Mouse (Mus musculus) embryonic facial prominence, embryonic 11.5 days (tissue): ENCODE data around the gene Cacna1c. TPM values are rescaled to one million over a fixed set of nuclear protein-coding genes. Genes with fewer than 3 reads are reported as not detected.

Experiments used
- ATAC-seq: fragments of 200-750 bp; cut with Nextera tagmentation; replicated peaks from 2 replicates; pipeline ENCODE4 v1.8.0; 2017; ENCODE audit warnings: low read depth; ENCODE audit not compliant: insufficient number of reproducible peaks, low FRiP score, low TSS enrichment
- DNase-seq: peaks from one replicate; pipeline ENCODE4 v3.0.0-alpha.2; 2015; ENCODE audit warnings: low spot score
- H3K27ac ChIP-seq: fragments of 300-500 bp; sonication (generic); replicated peaks from 2 replicates; pipeline ENCODE4 v1.5.1; 2014; ENCODE audit warnings: mild to moderate bottlenecking, low read depth, low read length, control low read depth
- H3K27me3 ChIP-seq: fragments of 300-500 bp; sonication (generic); 2 replicates; pipeline ENCODE4 v1.6.1; 2014; ENCODE audit warnings: mild to moderate bottlenecking, low read length, moderate library complexity, mixed read lengths; ENCODE audit not compliant: control insufficient read depth, insufficient read depth
- H3K36me3 ChIP-seq: fragments of 300-500 bp; sonication (generic); replicated peaks from 2 replicates; pipeline ENCODE4 v1.6.1; 2014; ENCODE audit warnings: low read depth, mild to moderate bottlenecking, low read length, moderate library complexity, mixed read lengths; ENCODE audit not compliant: control insufficient read depth, insufficient read depth
- H3K4me1 ChIP-seq: fragments of 300-500 bp; sonication (generic); 2 replicates; pipeline ENCODE4 v1.6.1; 2014; ENCODE audit warnings: low read length, mixed read lengths; ENCODE audit not compliant: control insufficient read depth, insufficient read depth
- H3K4me2 ChIP-seq: fragments of 300-500 bp; sonication (generic); 2 replicates; pipeline ENCODE4 v1.6.1; 2014; ENCODE audit warnings: low read depth, mild to moderate bottlenecking, control low read depth, low read length, moderate library complexity
- H3K4me3 ChIP-seq: fragments of 300-500 bp; sonication (generic); 2 replicates; pipeline ENCODE4 v1.5.1; 2014; ENCODE audit warnings: low read depth, low read length, control low read depth
- H3K9ac ChIP-seq: fragments of 300-500 bp; sonication (generic); replicated peaks from 2 replicates; pipeline ENCODE4 v1.6.1; 2014; ENCODE audit warnings: mild to moderate bottlenecking, control low read depth, low read length
- H3K9me3 ChIP-seq: fragments of 300-500 bp; sonication (generic); replicated peaks from 2 replicates; pipeline ENCODE4 v1.6.1; 2016; ENCODE audit warnings: mild to moderate bottlenecking, low read length, inconsistent platforms, mixed read lengths; ENCODE audit not compliant: control insufficient read depth
- WGBS: fragments of 180-500 bp; shearing (Covaris S2); extraction: QIAGEN DNeasy Blood & Tissue Kit; methylation state at CpG from one replicate; pipeline ENCODE4 v1.1.7; 2014; 5-methylcytosine and 5-hydroxymethylcytosine counted together
- polyA plus RNA-seq: library from polyadenylated mRNA; unstranded; fragments of >200 nt; fragmentation: Nextera tagmentation; extraction: Ambion mirVana; gene quantifications from 2 replicates; pipeline ENCODE4 v1.2.1, GENCODE M21; 2014

Cacna1c gene
- polyA plus RNA-seq, 1 experiment from 2014 or later = 4.3 TPM

DNA sequence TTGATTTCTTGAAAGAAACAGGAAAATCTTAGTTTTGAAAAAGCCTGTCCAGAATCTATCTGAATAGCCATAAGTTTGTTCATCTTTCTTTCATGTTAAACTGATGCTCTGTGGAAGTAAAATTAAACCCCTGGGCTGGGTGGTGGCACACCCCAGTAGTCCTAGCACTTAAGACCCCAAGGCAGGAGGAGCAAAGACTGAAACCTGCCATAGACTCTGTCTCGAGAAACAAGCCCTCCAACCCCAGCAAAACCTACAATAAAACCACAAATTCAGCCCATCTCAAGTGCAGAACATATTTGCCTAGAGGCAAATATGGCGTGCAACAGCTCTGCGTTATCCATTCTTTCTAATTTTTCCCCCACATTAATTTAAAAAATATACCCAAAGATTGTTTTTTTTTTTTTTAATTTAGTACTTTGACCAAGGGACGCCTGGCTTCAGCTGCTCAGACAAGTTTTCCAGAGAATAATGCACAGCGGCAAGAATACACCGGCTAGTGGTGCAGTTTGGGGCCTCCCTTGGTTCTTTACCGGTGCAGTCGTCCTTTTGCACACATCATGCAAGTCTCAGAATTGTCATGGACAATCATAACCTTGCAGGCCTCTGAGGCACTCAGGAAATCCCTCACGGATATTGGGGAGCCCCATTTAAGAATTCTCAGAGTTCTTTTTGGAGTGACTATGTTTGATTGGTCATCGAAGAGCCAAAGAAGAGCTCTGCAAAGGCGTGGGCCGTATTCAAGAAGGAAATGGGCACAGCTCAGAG, 21.7 kb downstream of the Cacna1c start:
- H3K4me2 ChIP-seq = peak overlapping the region; percentile 53
- H3K9me3 ChIP-seq = no peaks in the 10 kb centered on the region
- H3K9ac ChIP-seq = peak overlapping the region; percentile 84
- H3K36me3 ChIP-seq = no peaks in the 10 kb centered on the region
- H3K4me3 ChIP-seq = peak overlapping the region; percentile 89
- no peaks in the 10 kb centered on the region for H3K27me3 ChIP-seq
- 52% methylated on average over 12 of the region's 12 CpGs for WGBS
- ATAC-seq (0 out of 2 replicates have a peak, but pooled peaks have one; percentile 12), DNase-seq (no peak)
- no peaks in the 10 kb centered on the region for H3K4me1 ChIP-seq
- no peak overlapping the region for H3K27ac ChIP-seq

DNA sequence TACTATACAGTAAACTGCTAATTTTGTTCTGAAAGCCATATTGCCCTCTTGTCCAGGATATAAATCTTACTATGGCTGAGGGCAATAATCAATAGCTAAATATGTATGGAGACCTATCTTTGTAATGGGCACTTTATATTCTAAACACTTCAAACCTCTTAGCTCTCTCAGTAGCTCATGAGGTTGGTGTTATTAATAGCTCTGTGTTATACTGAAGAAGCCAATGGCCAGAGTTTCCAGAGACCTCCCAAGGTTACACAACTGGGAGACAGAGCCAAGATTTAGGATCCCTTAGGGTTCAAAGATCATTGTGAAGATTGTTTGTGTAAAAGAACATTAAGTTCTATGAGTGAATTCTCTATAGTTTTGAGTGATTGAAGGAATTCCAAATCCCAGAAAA, 30.5 kb downstream of the Cacna1c start:
- no peaks in the 10 kb centered on the region for H3K27me3 ChIP-seq
- DNase-seq (no peak), ATAC-seq (no peak)
- H3K27ac ChIP-seq = no peak overlapping the region
- H3K9me3 ChIP-seq = no peaks in the 10 kb centered on the region
- H3K4me2 ChIP-seq = no peak overlapping the region
- no peak overlapping the region for H3K9ac ChIP-seq
- H3K36me3 ChIP-seq = no peaks in the 10 kb centered on the region
- no peak overlapping the region for H3K4me3 ChIP-seq
- H3K4me1 ChIP-seq = no peaks in the 10 kb centered on the region

DNA sequence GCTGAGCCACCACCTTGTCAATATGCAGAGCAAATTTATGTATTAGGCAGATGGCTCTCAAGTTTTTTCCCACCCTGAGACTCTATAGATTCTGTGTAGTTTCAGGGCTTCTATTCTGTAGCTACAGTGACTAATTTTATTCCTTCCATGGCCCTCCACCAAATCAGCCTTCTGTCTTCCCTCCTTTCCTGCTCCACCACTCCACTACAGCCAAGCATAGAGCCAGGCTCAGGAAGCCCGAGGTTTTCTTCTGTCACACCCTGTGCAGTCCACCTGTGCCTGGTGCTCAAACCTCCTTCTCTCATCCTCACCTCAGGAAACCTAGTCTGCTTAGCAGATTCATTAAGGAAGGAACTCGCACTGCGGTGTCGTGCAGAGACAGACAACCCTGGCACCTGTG, 51.1 kb downstream of the Cacna1c start:
- no peak overlapping the region for H3K4me3 ChIP-seq
- H3K27ac ChIP-seq = no peak overlapping the region
- WGBS = 78% methylated on average over 4 of the region's 4 CpGs
- no peaks in the 10 kb centered on the region for H3K27me3 ChIP-seq
- H3K4me1 ChIP-seq = no peaks in the 10 kb centered on the region
- no peak overlapping the region for H3K9ac ChIP-seq
- no peak for ATAC-seq
- DNase-seq = no peak
- H3K9me3 ChIP-seq = no peaks in the 10 kb centered on the region
- no peak overlapping the region for H3K4me2 ChIP-seq
- no peaks in the 10 kb centered on the region for H3K36me3 ChIP-seq

DNA sequence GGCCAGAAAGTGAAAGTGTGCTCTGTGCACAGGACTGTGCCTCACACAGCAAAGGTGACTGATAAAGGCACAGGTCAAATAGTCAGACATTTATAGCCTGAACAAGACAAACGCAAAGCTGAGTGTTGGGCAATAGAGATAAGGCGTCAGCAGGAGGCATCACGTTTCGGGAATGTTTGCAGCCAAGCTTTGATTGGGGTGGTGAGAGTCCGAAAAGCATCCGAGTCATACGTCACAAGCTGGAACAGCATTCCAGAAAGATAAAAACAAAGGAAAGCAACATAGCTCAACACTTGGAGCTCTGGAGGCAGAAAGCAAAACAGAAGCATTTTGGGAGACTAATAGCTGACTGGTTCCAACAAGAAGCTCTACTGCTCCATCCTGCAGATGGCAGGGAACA, 56.7 kb downstream of the Cacna1c start:
- no peaks in the 10 kb centered on the region for H3K9me3 ChIP-seq
- 82% methylated on average over 7 of the region's 7 CpGs for WGBS
- H3K36me3 ChIP-seq = no peaks in the 10 kb centered on the region
- no peak overlapping the region for H3K4me3 ChIP-seq
- ATAC-seq = no peak
- no peak for DNase-seq
- no peaks in the 10 kb centered on the region for H3K4me1 ChIP-seq
- no peak overlapping the region for H3K27ac ChIP-seq
- no peak overlapping the region for H3K4me2 ChIP-seq
- H3K27me3 ChIP-seq = no peaks in the 10 kb centered on the region
- H3K9ac ChIP-seq = no peak overlapping the region

DNA sequence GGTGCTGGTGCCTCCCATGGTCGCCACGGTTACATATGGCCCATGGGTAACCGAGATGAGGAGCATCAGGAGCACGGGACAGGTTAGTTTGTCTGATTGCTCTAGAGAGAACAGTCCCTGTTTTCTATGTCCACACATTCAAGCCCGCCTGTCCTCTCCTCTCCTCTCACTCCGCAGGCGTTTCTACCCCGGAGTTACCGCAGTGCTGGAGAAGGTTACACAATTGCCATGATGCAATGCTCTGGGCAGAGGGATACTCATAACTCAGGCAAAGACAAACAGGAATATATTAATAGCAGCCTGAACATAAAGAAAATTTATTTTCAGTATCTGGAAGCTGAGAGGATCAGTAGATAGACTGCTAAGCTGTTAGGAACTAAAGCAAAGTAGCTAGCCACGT, 58.5 kb downstream of the Cacna1c start:
- Histone ChIP-seq H3K4me1 (no peaks in the 10 kb centered on the region), H3K9ac (no peak overlapping the region), H3K27ac (no peak overlapping the region), H3K9me3 (no peaks in the 10 kb centered on the region), H3K4me2 (no peak overlapping the region), H3K36me3 (no peaks in the 10 kb centered on the region), H3K27me3 (no peaks in the 10 kb centered on the region), H3K4me3 (no peak overlapping the region)
- no peak for DNase-seq
- ATAC-seq = no peak
- WGBS = 90% methylated on average over 10 of the region's 10 CpGs

DNA sequence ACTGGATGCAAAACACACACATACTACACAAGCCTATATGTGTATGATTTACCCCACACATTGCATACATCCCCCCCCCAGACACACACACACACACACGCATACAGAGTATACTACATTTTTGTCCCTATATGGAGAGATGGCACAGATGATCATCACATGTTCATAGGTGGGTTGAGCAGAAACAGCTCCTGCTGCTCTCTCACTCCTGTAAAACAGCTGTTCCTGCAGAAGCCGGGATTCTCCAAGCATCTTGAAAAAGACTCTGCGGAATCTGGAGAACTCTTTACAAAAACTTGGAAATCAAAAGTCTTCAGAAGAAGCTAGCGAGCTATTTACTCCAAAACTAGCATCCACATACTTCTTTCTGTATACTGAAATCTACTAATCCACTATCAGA, 63.4 kb downstream of the Cacna1c start:
- no peak overlapping the region for H3K27ac ChIP-seq
- H3K4me2 ChIP-seq = no peak overlapping the region
- no peak for DNase-seq
- H3K27me3 ChIP-seq = no peaks in the 10 kb centered on the region
- WGBS = 92% methylated on average over 4 of the region's 4 CpGs
- no peak for ATAC-seq
- H3K4me3 ChIP-seq = no peak overlapping the region
- H3K4me1 ChIP-seq = no peaks in the 10 kb centered on the region
- no peaks in the 10 kb centered on the region for H3K9me3 ChIP-seq
- no peak overlapping the region for H3K9ac ChIP-seq
- H3K36me3 ChIP-seq = no peaks in the 10 kb centered on the region

DNA sequence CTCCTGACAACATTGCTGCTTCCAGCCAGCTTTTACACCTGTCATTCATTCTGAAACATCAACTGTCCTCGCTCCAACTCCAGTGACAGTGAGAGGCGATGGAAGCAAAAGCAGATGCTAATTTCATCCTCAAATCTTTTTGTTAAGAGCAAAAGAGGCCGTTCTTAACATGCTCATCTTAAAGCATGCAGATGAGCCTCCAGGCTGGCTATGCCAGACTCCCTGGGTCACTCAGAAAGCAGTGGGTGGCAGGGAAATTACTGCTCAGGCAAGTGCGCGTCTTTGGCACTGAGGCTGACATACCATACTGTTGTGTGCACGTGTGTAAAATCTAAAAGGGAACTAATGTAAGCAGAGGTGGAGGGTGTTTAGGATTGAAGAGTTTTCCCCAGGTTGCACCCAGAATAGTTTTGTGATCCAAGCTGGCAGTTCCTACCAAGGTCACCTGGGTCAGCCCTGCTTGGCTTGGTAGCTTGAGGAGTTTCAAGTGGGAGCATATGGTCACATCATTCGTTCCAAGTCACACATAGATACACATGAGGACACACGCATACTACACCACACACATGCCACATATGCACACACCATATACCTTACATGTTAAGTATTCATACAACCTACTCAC, 64.0 kb downstream of the Cacna1c start:
- no peaks in the 10 kb centered on the region for H3K36me3 ChIP-seq
- no peaks in the 10 kb centered on the region for H3K27me3 ChIP-seq
- WGBS = 88% methylated on average over 8 of the region's 8 CpGs
- H3K27ac ChIP-seq = no peak overlapping the region
- ATAC-seq (no peak), DNase-seq (no peak)
- H3K9ac ChIP-seq = no peak overlapping the region
- H3K4me2 ChIP-seq = no peak overlapping the region
- no peak overlapping the region for H3K4me3 ChIP-seq
- H3K9me3 ChIP-seq = no peaks in the 10 kb centered on the region
- H3K4me1 ChIP-seq = no peaks in the 10 kb centered on the region

DNA sequence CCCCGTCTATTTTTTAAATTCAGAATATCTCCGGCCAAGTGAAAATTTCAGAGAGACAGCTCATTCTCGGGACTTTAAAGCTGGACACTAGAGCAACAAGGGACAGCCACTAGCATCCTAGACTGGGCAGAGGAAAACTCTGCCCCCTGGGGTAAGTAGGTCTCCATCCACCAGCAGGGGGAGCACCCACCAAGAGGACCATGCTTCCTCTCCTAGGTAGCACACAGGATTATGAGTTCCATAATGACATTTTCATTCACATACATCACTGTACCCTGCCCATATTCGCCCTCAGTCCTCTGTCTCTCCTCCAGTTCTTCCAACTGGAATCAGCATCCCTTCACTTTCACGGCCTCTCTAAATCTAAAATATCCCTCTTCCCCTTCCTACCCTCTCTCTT, 66.6 kb downstream of the Cacna1c start:
- Histone ChIP-seq H3K4me1 (no peaks in the 10 kb centered on the region), H3K27me3 (no peaks in the 10 kb centered on the region), H3K36me3 (no peaks in the 10 kb centered on the region), H3K27ac (no peak overlapping the region), H3K4me3 (no peak overlapping the region), H3K4me2 (no peak overlapping the region), H3K9ac (no peak overlapping the region), H3K9me3 (no peaks in the 10 kb centered on the region)
- DNase-seq (peak; percentile 37), ATAC-seq (no peak)
- WGBS = 77% methylated on average over 5 of the region's 5 CpGs
